Mouse (Mus musculus): Measurements from ENCODE around the gene Ppp1r9b. TPM values are rescaled to one million over a fixed set of nuclear protein-coding genes. Genes with fewer than 3 reads are reported as not detected.
A peak's percentile ranks its signal among the peaks of the same experiment; 100 is the strongest.

Gene Ppp1r9b
- polyA plus RNA-seq, 1 experiment from 2014 or later = 4.9 TPM

DNA sequence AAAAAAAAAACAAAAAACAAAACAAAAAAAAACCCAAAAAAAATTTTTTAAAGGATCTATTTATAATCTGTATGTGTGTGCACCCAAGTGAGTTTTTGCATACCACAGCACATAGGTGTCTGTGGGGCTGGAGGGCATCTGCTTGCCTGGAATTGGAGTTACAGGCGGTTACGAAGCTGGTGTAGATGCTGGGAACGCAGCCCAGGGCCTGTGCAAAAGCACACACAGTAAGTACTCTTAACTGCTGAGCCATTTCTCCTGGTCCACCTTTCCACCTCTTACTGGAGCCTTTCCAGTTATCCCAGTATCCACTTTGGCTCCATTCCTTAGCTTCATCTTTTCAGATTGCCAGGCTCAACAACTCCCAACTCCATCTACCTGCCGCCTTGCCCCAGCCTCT, 52.2 kb downstream of the Ppp1r9b start:
- 87% methylated on average over 4 of the region's 4 CpGs for WGBS
- H3K4me1 ChIP-seq (replicated peaks; ENCODE audit: control insufficient read depth, insufficient read depth) = peaks cover 3% of the 10 kb centered on the region
- H3K27me3 ChIP-seq (ENCODE audit: control insufficient read depth, insufficient read depth, low read length) = no peaks in the 10 kb centered on the region
- TF ChIP-seq CTCF (IDR thresholded peaks at IDR 0.05; ENCODE audit: low read depth) (no peak), EP300 (optimal IDR thresholded peaks at IDR 0.05) (no peak)
- no peak for DNase-seq (ENCODE audit: low spot score)
- H3K4me2 ChIP-seq (replicated peaks; ENCODE audit: low read depth) = no peak overlapping the region
- ATAC-seq (ENCODE audit: low FRiP score, low TSS enrichment) = no peak
- no peaks in the 10 kb centered on the region for H3K9me3 ChIP-seq (ENCODE audit: control insufficient read depth, low read length)
- no peak overlapping the region for H3K27ac ChIP-seq (replicated peaks)
- no peak overlapping the region for H3K4me3 ChIP-seq (ENCODE audit: low read depth, low read length)
- H3K36me3 ChIP-seq (ENCODE audit: control insufficient read depth, insufficient read depth, low read length) = no peaks in the 10 kb centered on the region; the same call in 1 of the 2 replicates
- no peak overlapping the region for H3K9ac ChIP-seq (ENCODE audit: low read length)

DNA sequence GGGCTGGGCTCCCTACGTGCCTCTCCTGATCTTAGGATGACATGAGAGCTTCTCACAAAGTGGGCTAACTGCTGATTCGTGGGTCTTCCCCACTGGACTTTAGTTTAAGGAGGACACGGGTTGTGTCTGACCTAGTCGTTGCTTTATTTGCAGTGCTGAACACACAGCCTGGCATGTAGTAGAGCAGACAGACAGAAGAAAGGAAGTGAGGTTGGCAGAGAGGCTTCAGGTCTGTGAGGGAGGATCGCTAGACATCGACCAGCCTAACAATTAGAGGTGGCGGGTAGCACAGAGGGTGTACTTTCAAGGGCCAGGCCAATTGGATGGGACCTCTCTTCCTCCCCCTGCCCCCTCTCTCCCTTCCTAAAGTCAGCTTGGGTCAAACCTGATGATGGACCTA, 52.8 kb downstream of the Ppp1r9b start:
- peaks cover 3% of the 10 kb centered on the region for H3K4me1 ChIP-seq (replicated peaks; ENCODE audit: control insufficient read depth, insufficient read depth)
- H3K27me3 ChIP-seq (ENCODE audit: control insufficient read depth, insufficient read depth, low read length) = no peaks in the 10 kb centered on the region
- TF ChIP-seq CTCF (IDR thresholded peaks at IDR 0.05; ENCODE audit: low read depth) = no peak
- no peak for TF ChIP-seq EP300 (optimal IDR thresholded peaks at IDR 0.05)
- WGBS = 61% methylated on average over 7 of the region's 7 CpGs
- ATAC-seq (ENCODE audit: low FRiP score, low TSS enrichment) (no peak), DNase-seq (ENCODE audit: low spot score) (no peak)
- H3K27ac ChIP-seq (replicated peaks) = no peak overlapping the region
- no peak overlapping the region for H3K4me3 ChIP-seq (ENCODE audit: low read depth, low read length)
- H3K36me3 ChIP-seq (ENCODE audit: control insufficient read depth, insufficient read depth, low read length) = no peaks in the 10 kb centered on the region; the same call in 1 of the 2 replicates
- no peak overlapping the region for H3K9ac ChIP-seq (ENCODE audit: low read length)
- no peak overlapping the region for H3K4me2 ChIP-seq (replicated peaks; ENCODE audit: low read depth)
- H3K9me3 ChIP-seq (ENCODE audit: control insufficient read depth, low read length) = no peaks in the 10 kb centered on the region

DNA sequence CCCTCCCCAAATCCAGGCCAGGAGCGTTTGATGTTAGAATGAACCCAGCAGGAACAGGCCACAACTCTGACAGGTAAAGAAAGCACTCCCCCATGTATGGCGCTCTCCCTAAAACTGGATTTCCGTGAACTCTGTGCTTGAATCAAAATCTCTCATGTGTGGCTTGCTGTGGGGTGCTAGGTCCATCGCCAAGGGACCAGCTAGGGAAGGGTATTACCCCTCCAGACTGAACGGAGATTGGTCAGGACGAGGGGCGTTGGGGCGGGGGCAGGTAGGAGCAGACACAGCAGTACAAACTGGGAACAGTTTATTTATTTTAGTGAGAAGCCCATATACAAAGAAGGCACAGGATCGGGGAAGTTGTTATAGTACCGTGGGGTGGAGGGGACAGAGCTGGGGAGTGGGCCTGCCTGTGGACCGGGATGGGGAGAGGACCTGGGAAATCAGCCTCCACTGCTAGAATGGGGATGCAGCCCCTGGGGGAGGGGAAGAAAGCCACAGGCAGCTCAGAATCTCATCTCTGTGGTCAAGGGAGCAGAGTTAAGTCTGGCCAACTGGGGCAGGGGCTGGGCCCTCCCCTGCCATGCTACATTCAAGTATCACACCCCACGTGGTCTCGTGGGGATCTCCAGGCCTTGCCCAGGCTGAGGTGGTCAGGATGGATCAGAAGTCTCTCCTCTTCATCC, 53.5 kb downstream of the Ppp1r9b start:
- Histone ChIP-seq H3K27ac (replicated peaks) (no peak overlapping the region), H3K36me3 (ENCODE audit: control insufficient read depth, insufficient read depth, low read length) (no peaks in the 10 kb centered on the region; the same call in 1 of the 2 replicates), H3K27me3 (ENCODE audit: control insufficient read depth, insufficient read depth, low read length) (no peaks in the 10 kb centered on the region), H3K9me3 (ENCODE audit: control insufficient read depth, low read length) (no peaks in the 10 kb centered on the region), H3K4me3 (ENCODE audit: low read depth, low read length) (no peak overlapping the region), H3K4me2 (replicated peaks; ENCODE audit: low read depth) (no peak overlapping the region), H3K4me1 (replicated peaks; ENCODE audit: control insufficient read depth, insufficient read depth) (peaks cover 3% of the 10 kb centered on the region), H3K9ac (ENCODE audit: low read length) (no peak overlapping the region)
- TF ChIP-seq EP300 (optimal IDR thresholded peaks at IDR 0.05) (no peak), CTCF (IDR thresholded peaks at IDR 0.05; ENCODE audit: low read depth) (no peak)
- 63% methylated on average over 12 of the region's 13 CpGs for WGBS
- DNase-seq (ENCODE audit: low spot score) (no peak), ATAC-seq (ENCODE audit: low FRiP score, low TSS enrichment) (no peak)

DNA sequence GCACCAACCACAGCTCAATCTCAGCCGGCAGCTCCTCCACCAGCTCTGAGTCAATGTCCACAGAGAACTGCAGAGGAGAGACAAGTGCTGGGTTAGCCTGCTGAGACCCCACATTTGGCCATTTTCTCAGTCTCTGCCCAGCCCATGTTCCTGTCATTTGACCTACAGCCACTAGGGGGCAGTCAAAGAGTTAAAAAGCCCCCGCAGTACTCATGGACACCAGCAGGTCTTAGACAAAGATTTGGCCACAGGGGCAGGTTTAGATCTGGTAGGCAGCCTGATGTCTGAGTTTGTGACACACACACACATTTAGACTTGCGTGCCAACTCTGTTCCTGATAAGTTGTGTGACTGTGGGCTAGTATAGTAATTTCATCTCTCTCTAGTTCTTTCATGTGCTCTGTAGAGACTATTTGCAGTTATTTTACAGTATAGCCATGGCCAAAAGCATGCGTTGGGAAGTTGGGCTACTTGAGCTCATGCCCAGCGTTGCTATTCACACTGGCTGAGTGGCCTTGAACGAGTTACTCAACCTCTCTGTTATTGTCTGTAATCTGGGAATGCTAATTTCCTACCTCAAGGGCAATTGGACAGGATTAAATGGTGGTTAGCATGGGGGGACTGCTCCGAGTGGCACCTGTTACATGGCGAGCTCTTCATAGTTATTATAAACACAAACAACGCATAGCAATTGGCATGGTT, 56.3 kb downstream of the Ppp1r9b start:
- Histone ChIP-seq H3K4me2 (replicated peaks; ENCODE audit: low read depth) (no peak overlapping the region), H3K27ac (replicated peaks) (no peak overlapping the region), H3K4me3 (ENCODE audit: low read depth, low read length) (no peak overlapping the region), H3K27me3 (ENCODE audit: control insufficient read depth, insufficient read depth, low read length) (no peaks in the 10 kb centered on the region), H3K9me3 (ENCODE audit: control insufficient read depth, low read length) (no peaks in the 10 kb centered on the region), H3K9ac (ENCODE audit: low read length) (no peak overlapping the region), H3K4me1 (replicated peaks; ENCODE audit: control insufficient read depth, insufficient read depth) (no peaks in the 10 kb centered on the region), H3K36me3 (ENCODE audit: control insufficient read depth, insufficient read depth, low read length) (peaks cover 3% of the 10 kb centered on the region; the same call in 1 of the 2 replicates)
- DNase-seq (ENCODE audit: low spot score) (peak; percentile 45), ATAC-seq (ENCODE audit: low FRiP score, low TSS enrichment) (peak; percentile 48)
- 56% methylated on average over 9 of the region's 9 CpGs for WGBS
- TF ChIP-seq EP300 (optimal IDR thresholded peaks at IDR 0.05) (no peak), CTCF (IDR thresholded peaks at IDR 0.05; ENCODE audit: low read depth) (peak; percentile 96)

DNA sequence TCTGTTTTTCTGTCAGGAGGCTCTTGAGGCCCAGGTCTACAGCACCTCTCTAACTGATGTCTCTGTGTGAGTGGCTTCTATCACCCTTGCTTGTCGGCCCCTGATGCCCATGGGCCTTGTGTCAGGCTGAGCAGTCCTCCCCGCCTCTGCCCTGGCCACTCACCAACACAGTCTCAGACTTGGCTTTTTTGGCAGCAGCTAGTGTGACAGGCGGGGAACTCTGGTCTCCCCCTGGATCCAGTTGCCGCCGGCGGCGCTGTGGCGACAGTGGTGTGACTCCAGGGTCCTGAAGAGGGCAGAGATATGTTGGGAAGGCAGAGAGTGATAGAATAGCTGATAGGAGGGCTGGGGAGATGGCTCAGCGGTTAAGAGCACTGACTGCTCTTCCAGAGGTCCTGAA, 62.2 kb downstream of the Ppp1r9b start:
- TF ChIP-seq CTCF (IDR thresholded peaks at IDR 0.05; ENCODE audit: low read depth) (no peak), EP300 (optimal IDR thresholded peaks at IDR 0.05) (no peak)
- Histone ChIP-seq H3K4me2 (replicated peaks; ENCODE audit: low read depth) (no peak overlapping the region), H3K4me1 (replicated peaks; ENCODE audit: control insufficient read depth, insufficient read depth) (no peaks in the 10 kb centered on the region), H3K4me3 (ENCODE audit: low read depth, low read length) (no peak overlapping the region), H3K36me3 (ENCODE audit: control insufficient read depth, insufficient read depth, low read length) (peaks cover 3% of the 10 kb centered on the region; the same call in 1 of the 2 replicates), H3K27me3 (ENCODE audit: control insufficient read depth, insufficient read depth, low read length) (no peaks in the 10 kb centered on the region), H3K27ac (replicated peaks) (no peak overlapping the region), H3K9me3 (ENCODE audit: control insufficient read depth, low read length) (no peaks in the 10 kb centered on the region), H3K9ac (ENCODE audit: low read length) (no peak overlapping the region)
- DNase-seq (ENCODE audit: low spot score) (no peak), ATAC-seq (ENCODE audit: low FRiP score, low TSS enrichment) (no peak)
- 80% methylated on average over 9 of the region's 9 CpGs for WGBS

Other genes starting within 250 kb of the Ppp1r9b start
- gene Cdc34b, start 249.3 kb upstream of the Ppp1r9b start, polyA plus RNA-seq (2015; fragmentation: Nextera tagmentation; extraction: Ambion mirVana) = not detected in 2 replicates
- not detected in 2 replicates for gene Tmem92, start 208.3 kb upstream of the Ppp1r9b start, polyA plus RNA-seq (2015; fragmentation: Nextera tagmentation; extraction: Ambion mirVana)
- 816 and 869 TPM in 2 replicates for gene Col1a1, start 54.8 kb upstream of the Ppp1r9b start, polyA plus RNA-seq (2015; fragmentation: Nextera tagmentation; extraction: Ambion mirVana)
- gene Hils1, start 23.4 kb upstream of the Ppp1r9b start, polyA plus RNA-seq (2015; fragmentation: Nextera tagmentation; extraction: Ambion mirVana) = not detected in 2 replicates
- gene Sgca, start 14.7 kb upstream of the Ppp1r9b start, polyA plus RNA-seq (2015; fragmentation: Nextera tagmentation; extraction: Ambion mirVana) = 0.47 and 0.80 TPM in 2 replicates
- gene Samd14, start 18.8 kb downstream of the Ppp1r9b start, polyA plus RNA-seq (2015; fragmentation: Nextera tagmentation; extraction: Ambion mirVana) = 6.7 and 7.2 TPM in 2 replicates
- gene Pdk2, start 50.3 kb downstream of the Ppp1r9b start, polyA plus RNA-seq (2015; fragmentation: Nextera tagmentation; extraction: Ambion mirVana) = 29.8 and 39.0 TPM in 2 replicates
- gene Itga3, start 85.8 kb downstream of the Ppp1r9b start, polyA plus RNA-seq (2015; fragmentation: Nextera tagmentation; extraction: Ambion mirVana) = 15.6 and 17.0 TPM in 2 replicates
- 8.0 and 8.5 TPM in 2 replicates for gene Dlx3, start 129.1 kb downstream of the Ppp1r9b start, polyA plus RNA-seq (2015; fragmentation: Nextera tagmentation; extraction: Ambion mirVana)
- 1.6 and 1.7 TPM in 2 replicates for gene Dlx4, start 155.2 kb downstream of the Ppp1r9b start, polyA plus RNA-seq (2015; fragmentation: Nextera tagmentation; extraction: Ambion mirVana)